Mouse (Mus musculus) ES-E14 (cell line): ENCODE measurements around the gene Pcnp.

Source experiments
- CHD2 ChIP-seq: IDR thresholded peaks from 2 replicates; pipeline ENCODE4 v1.6.1; 2014; ENCODE audit warnings: mild to moderate bottlenecking, low read depth, low read length, inconsistent platforms
- HCFC1 ChIP-seq: IDR thresholded peaks from 2 replicates; pipeline ENCODE4 v1.6.1; 2012; ENCODE audit warnings: low read length, inconsistent platforms, borderline replicate concordance; ENCODE audit not compliant: insufficient read depth
- ZC3H11A ChIP-seq: IDR thresholded peaks from 2 replicates; pipeline ENCODE4 v1.6.1; 2012; ENCODE audit warnings: low read depth, mild to moderate bottlenecking, inconsistent platforms, low read length, borderline replicate concordance
- ZNF384 ChIP-seq: IDR thresholded peaks from 2 replicates; pipeline ENCODE4 v1.6.1; 2012; ENCODE audit warnings: low read depth, low read length, inconsistent platforms

DNA sequence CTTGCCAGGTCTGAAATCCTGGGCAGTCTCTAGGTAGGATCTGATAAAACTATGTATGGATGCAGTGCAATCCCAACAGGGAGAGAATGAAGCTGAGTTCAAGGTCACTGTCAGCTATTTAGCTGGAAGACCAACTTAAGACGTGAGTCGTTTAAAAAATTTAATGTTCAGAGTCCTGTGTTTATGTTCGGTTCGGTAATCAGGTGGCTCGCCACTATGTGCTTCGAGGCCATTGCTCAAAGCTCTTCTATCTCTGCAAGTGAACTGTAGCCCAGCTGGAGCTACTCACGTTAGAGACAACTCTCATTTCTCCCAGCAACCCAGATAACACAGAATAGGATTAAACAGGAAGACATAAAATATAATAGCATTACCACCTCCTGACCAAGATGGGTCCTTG, 15.5 kb downstream of the Pcnp start:
- TF ChIP-seq CHD2, result no peak
- TF ChIP-seq ZNF384, result no peak
- no peak for TF ChIP-seq ZC3H11A
- no peak for TF ChIP-seq HCFC1
